Mouse (Mus musculus) adrenal gland, postnatal 36 days (tissue): ENCODE measurements around the gene Klf13. TPM values are rescaled to one million over a fixed set of nuclear protein-coding genes. Genes with fewer than 3 reads are reported as not detected.

Experiments
- DNase-seq, 2 experiments: peaks; one replicate each; pipeline ENCODE4 v3.0.0; 2021; ENCODE audit warnings: mixed read lengths in 1 of 2
- total RNA-seq, 2 experiments: library from RNA; stranded (reverse); gene quantifications; 2 replicates each; pipeline ENCODE4 v1.2.3; 2021

The Klf13 gene
- total RNA-seq, 2 experiments from 2014 or later = 73.9 to 77.8 TPM

DNA sequence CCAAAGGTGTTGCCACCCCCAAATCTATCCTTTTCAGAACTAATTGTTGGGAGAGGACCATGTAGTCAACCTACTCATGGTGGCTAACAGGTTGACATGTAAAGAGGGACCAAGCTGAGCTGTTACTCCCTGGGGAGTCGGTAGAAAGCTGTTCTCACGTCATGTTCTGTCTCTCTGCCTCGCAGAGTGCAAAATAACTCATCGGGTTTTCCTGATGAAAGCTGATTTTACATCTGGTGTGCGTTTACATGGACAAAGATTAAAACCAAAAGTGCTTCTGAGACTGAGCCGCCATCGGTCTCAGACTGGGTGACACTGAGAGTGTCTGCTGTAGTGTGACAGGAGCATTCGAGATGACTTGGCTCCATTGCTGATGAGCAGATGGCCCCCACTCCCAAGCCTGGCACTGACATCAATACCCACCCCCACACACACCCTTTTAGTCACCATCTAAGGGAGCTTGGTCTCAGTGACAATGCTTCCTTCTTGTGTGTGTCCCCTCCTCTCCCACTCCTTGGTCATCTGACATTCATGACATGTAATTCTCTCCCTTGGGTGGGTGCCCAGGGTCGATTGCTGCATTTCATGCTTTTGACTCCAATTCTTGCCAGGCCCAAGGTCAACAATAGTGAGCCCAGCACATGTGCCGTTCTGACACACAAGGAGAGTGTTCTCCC is 12.4 kb upstream of the Klf13 start:
- DNase-seq = peak; percentile 74 to 90

DNA sequence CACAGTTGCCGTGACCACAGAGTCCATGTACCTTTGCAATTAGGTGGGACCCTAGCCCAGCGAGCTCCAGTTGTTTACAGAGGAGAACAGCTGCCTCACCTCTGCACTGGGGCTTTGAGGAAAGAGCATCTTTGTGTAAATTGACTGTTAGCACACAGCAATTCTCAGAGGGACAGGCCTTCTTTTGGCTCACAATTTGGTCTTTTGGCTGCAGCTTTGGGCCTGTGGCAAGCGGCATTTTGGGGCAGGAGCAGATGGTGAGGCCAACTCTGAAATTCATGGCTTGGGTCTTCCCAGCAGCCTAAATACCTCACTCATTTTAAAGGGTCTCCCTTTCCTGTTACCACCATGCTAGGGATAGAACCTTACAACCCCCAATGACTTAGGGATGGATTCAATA is 10.5 kb upstream of the Klf13 start:
- no peak for DNase-seq

DNA sequence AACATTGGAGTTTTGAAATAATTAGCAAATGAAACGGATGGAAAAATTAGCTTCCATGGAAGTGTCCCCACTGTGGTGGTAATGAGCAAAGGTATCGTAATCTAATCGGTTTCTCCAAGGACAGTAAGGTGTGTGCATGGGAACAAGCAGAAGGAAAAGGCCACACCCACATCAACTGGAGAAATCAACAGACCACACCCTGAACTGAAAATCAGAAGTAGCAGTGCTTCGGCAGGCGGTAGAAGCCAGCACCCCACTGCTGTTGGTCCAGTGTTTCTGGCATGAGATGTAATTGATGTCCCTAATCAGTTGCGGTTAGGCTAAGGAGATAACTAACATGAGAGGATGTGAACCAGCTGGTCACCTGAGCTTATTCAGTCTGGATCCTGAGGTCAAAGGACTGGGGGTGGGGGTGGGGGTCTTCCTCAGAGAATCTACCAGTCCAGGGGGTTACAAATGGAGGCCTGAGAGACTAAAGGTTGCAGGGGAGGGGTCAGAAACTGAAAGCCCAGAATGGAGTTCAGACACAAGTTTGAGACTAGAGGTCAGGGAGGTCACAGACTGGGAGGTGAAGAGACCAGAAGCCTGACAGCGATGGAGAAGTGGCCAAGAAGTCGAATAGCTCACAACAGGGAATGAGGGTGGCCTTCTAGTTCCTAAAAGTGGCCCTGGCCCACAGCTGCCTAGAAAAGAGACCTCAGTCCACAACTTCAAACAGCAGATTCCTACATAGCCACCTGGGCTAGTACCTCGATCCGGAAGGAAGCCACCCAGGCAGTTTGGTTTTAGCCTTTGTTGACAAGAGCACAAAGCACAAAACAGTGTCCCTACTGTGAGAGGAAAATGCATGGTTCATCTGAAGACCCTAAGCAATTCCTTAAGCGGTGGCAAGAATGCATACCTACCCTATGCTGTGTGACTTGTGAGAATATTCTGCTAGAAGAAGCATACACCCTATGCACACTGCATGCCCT is 9.1 kb upstream of the Klf13 start:
- DNase-seq = no peak

DNA sequence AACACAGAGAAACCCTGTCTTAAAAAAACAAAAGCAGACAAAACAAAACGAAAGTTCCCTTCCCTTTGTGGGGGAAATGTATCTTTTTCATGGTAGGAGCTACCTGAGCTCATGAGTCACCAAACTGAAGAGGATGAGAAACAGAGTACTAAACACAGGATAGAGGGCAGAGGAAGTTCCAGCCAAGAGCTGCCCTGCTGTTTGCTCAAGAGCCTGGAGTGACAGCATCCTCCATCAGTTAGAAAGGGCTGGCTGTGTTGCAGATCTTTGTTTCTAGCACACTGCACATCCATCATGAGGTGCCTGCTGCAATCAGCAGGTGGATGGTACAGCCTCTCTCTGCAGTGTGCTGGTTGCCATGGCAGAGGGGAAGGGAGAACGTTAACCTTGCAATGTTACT is 5.2 kb upstream of the Klf13 start:
- no peak for DNase-seq

DNA sequence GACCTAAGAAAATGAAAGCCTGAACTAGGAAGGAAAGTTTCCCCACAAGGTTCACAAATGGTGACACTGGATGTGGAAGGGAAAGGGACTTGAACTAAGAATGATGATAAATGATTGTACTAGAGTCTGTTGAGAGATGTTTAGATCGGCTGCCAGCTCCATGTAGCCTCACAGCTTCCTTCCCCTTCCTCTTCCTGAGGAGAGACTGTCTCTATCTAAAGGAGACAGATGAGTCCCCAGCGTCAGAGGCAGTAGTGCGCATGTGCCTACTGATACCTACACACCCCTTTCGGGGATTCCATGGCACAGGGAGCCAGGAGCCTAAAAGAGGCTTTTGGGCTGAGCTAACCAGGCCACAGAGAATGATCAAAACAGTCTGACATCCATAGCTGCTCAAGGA is 2.8 kb upstream of the Klf13 start:
- no peak for DNase-seq

DNA sequence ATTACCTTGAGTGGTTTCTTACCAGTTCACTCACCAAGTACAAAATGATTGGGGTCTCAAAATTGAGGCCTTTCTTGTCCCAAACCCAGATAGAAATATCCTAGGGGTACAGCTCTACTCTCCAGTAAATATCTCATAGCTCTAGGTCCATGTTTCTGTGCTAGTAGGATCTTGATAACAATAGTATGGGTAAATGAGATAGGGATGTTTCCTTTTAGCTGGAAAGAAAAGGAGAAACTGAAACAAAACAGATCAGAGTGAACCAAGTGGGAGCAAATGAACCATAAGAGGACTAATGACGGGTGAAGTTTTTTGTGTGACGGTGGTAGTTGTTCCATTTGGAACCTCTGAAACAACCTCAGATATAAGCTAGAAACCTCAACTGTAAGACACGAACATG is 2.3 kb upstream of the Klf13 start:
- DNase-seq = no peak

DNA sequence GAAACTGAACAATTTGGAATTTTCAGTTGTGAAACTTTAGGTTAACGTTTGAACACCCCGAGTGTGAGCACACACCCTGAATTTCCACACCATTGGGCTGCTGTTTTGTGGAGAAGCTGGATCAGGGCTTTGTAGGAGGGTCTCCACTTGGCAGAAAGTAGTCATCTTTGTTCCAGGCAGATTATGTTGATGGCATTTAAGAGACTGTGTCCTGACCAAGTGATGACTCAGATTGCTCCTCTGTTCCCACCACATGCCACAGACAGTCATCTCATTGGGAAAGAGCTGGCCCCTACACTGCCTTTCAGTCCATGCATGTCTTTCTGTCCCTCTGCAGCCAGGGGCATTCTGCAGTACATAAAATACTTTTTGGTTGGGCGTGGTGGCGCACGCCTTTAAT is 1.6 kb upstream of the Klf13 start:
- peak in 1 of 2 experiments; percentile 39 for DNase-seq

DNA sequence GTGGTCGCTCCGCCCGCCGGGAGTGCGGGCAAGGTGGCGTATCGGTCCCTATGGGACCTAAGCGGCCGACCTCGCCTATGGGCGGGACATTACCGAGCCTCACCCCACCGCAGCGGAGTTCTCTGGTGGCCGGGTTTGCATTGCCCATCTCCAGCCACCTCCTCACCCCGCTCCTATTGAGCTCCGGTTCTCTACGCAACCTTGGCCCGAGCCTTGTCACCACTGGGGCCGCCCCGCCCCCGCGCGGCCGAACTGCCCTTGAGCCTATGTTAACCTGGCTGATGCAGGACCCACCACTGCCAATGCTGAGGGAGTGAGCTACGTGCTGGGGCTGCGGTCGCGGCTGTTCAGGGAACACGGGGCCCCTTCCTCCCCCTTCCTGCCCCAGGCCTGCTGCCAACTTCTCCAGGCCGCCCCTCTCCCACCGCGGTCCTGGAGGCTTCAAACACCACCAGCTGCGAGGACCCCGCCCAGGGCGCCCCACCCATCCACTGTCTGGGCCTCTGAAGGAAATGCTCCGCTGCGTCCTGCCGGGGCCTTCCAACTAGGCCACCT is 759 bp upstream of the Klf13 start:
- peak; percentile 90 to 92 for DNase-seq

DNA sequence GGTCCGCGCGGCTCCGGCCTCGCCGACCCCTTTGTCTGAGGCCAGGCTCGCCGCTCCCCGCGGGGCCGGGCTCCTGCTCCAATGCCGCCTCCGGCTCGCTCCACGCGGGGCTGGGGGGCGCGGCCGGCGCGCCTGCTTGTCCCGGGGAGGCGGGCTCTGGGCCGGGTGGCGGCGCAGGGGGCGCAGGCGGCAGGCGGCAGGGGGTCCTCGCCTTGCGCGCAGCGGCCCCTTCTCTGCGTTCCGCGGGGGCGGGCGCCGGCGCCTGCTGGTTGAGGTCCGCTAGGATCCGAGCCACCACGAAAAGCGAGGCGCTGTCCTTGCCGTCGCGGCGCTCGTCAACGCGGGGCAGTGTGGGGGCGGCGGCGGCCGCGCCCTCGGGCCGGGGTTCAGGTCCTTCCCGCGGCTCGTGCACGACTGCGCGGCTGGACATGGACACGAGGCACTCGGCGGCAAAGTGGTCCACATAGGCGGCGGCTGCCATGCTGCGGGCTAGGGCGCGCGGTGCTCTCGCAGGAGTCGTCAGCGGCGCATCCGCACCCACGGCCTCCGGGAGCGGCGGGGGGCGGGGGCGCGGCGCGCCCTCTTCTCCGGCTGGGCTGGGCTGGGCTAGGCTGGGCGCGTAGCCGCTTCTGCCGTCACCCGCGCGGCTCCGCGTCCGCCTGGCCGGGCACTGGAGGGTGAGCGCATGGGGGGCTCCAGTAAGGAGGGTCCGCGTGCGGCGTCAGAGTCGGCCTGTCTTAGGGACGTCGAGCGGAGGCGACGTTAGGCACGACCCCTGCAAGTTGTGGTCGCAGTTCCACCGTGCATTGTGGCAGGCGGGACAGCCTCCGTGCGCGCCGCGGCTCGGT is 425 bp downstream of the Klf13 start:
- DNase-seq = peak; percentile 55 to 65

DNA sequence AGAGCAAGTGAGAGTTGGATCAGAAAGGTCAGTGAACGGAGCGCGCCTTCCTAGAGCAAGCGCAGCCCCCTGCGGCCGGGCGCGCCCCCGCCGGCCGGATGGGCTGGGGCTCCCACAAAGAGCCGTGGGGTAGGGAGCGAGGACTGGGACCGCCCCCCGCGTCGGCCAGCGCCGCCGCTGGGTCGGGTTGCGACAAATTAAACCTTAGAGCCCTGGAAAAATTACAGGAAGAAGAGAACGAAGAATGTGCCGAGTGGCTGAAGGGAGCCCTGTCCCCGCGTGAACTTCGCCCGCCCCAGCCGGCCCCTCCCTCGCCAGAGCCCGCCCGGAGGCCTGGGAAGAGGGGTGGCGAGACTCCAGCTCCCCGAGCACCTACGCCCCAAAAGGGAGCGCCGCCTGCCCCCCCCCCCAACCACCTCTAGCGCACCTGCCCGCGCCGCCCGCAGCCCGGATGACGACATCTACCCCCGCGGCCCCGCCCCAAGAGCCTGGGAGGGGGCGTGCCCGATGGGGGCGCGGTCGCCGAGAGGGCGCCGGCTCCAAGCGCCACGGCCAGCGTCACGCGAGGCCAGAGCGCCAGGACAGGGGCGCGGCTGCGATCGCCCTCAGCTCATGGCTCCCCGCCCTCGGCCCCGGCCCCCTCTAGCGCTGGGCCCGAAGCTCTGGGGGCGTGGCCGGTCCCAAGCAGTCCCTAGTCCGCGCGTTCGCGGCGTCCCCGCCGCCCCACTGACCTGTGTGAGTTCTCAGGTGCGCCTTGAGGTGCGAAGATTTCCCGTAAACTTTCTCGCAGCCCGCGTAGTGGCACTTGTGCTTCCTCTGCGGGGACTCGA is 1.3 kb downstream of the Klf13 start:
- peak; percentile 93 to 96 for DNase-seq

DNA sequence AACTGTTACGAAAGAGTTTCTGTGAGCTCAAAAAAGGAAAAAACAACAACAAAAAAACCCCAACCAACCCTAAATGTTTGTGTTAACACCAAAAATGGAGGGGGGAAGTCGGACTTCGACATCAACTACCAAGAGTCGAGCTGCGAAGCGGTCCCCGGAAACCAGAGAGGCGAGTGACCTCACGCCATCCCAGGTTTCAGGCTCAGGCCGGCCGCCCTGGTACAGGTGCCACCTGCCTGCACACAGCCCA is 1.8 kb downstream of the Klf13 start:
- DNase-seq = no peak

DNA sequence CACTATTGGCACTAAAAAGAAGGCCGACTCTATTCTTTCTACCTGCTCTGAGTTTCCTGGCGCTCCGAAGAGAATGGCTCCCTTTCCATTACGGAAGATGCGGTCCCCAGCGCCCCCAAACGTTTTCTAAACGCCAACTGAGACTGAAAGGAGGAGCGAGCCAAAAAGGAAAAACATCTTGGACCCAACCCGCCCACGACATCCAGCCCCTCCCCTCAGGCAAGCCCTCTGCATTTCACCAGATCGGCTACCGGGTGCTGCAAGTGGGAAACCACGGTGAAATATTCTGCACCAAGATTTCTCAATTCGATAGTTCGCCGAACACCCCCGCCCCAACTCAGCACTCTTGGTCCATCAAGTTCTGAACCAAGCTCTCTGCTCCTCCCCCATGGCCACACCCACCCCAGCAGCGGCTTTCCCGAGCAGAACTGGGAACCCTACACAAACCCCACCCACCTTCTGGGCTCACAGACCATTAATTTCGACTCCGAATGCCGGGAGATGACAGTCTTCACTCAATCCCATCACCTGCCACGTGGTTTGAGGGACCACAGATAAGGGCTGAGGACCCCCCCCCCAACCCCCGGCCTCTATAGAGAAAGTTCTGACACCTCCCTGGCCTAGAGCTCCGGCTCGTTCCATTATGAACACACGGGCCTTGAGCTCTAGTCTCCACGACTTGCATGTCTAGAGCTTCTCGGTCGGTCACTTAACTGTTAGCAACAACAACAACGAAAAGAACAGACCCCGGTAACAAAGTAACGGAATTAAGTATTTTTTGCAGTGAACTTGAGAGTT is 2.3 kb downstream of the Klf13 start:
- DNase-seq = peak; percentile 85 to 91

DNA sequence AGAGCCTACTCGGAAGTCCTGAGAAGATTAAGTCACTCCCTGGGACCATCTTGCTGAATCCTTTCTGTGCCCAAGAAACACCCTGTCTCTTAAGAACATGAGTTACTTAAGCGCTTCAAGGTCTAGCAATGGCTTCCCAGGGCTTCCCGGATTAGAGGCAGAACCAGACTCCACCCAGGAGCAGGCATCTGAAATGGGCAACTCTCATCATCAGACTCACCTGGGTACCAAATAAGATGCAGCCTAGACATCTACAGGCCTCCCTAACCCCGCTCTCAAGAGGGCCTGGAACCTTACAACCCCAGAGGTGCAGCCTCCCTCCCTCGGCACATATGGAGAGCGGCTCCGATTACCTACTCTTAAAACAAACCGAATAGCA is 2.9 kb downstream of the Klf13 start:
- no peak for DNase-seq

DNA sequence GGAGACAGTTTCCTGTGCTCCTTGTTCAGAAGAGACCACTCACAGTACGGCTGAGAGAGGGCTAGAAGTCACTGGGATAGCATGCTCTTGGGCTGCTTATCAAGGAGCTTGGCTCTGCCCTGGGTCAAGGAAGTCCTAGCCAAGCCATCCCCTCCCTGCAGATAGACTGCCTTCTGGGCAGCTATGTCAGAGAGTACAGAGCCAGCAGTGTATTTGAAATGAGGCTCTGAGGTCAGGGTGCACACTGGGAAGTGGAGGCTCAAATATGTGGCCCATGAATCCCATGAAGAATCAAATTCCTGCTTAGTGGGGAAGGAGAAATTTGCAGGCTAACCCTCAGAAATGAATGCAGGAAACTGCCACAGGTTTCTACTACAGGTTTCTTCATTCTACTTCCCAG is 4.2 kb downstream of the Klf13 start:
- DNase-seq = no peak

DNA sequence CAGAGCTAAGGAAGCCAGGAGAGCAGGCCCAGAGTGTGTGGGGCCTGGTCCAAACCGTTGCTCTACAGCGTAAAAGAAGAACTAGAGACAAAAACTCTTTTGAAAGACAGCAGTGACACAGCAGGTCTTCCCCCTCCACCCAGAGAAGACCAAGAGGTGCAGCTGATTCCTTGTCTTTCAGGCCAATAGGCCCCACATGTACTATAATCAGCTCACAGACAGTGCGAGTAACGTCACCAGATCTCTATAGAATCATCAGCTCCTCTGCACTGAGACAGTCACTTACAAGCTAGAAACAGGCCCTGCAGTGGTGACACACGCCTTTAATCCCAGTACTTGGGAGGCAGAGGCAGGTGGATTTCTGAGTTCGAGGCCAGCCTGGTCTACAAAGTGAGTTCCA is 4.8 kb downstream of the Klf13 start:
- no peak for DNase-seq

DNA sequence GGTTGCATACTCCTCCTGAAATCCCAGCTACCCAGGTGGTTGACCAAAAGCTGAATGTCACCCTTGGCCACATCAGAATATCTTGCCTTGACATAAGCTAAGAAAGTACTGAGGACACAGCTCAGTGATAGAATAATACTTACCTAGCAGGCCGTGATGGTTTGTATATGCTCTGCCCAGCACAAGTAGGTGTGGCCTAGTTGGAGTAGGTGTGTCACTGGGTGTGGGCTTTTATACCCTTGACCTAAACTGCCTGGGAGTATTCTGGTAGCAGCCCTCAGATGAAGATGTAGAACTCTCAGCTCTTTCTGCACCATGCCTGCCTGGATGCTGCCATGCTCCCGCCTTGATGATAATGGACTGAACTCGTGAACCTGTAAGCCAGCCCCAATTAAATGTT is 6.3 kb downstream of the Klf13 start:
- DNase-seq = no peak

DNA sequence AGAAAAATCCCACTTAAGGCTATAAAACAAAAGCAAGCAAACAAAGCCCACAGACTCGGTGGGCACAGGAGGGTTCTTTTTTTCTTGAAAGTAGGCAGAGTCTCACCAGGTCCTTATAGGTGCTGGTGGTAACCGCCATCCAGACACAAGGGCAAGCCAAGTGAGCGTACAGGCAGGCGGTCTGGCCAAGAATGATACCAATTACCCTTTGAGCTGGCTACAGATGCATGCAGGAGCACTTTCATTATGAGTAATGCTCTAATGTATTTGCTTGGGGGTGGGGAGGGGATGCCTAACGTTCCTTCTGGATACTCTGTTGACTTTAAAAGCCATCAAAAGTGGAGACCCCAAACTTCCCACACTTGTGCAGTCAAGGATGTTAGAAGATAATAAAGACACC is 7.9 kb downstream of the Klf13 start:
- no peak for DNase-seq

DNA sequence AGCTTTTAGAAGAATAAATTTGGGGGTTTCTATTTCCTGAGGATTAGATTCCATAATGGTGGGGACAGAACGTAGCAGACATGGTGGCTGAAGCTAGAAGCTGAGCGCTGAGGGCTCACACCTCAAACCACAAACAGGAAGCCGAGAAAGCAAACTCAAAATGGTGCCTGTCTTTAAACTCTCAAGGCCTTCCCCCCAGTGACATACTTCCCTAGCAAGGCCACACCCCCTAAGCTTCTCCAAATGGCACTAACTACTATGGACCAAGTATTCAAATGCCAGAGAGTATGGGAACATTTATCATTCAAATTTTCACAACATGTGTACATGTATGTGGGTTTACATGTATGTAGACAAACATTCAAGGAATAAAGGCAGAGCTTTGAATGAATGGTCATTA is 8.6 kb downstream of the Klf13 start:
- no peak for DNase-seq

DNA sequence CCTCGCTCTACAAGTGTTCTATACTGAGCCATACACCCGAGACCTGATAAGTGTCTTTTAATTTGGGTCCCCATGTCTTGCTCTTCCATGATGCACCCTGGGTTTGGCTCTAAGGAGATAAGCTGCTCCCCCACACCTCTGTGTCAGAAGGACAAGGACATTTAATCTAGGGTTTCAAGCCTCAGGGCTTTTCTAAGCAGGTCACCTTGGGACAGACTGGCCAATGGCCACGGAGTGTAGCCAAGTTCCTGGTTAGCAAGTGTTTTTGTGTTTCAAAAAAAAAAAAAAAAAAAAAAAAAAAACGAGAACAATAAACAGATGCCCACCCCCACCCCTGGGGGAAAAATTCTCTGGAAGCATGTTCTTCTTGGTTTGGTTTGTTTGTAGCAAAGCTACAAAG is 9.6 kb downstream of the Klf13 start:
- DNase-seq = peak; percentile 67 to 73

DNA sequence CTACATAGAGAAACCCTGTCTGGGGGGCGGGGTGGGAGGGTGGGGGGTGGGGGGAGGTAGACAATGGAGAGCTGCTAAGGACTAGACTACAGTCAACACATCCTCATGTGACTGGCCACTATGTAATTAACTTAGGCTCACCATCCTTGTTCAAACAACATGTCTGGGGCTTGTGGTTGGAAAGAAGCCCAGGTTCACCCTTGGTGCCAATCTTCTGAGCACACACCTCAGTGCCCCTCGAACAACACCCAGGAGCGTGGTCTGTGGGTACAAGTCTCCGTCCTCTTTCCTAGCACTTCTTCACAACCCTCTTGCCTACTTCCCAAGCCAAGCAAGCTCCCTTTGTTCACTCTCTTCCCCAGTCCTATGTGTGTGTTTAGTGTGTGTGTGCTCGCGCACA is 11.6 kb downstream of the Klf13 start:
- no peak for DNase-seq

DNA sequence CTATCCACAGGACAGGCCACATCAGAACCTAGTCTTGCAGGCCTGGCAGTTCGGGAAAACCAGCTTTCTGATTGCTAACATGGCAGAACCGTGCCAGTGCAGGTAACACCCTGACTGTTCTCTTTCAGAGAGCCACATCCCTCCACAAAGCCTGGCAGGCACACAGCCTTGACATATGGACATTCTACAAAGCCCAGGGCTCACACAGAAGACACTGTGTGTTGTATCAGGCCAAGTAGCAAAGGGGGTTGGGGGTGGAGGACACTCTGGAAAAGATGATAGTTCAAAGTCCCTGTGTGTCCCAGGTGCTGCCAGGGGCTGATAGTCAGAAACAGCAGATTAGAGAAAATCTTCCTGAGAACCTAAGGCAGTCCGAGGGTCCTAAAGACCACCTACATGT is 12.2 kb downstream of the Klf13 start:
- DNase-seq = peak in 1 of 2 experiments; percentile 11
